Mouse (Mus musculus) G1E (cell line): ENCODE data around the gene Acss2. TPM values are rescaled to one million over a fixed set of nuclear protein-coding genes. Genes with fewer than 3 reads are reported as not detected.

Source experiments
- ATAC-seq: 2 replicates; pipeline ENCODE4 v1.8.0; 2016; ENCODE audit warnings: mild to moderate bottlenecking; ENCODE audit not compliant: insufficient number of reproducible peaks, poor library complexity, low FRiP score, severe bottlenecking; ENCODE audit errors: extremely low read depth
- DNase-seq: peaks from one replicate; pipeline ENCODE4 v3.0.0; 2012; ENCODE audit warnings: low spot score
- H3K27me3 ChIP-seq: 2 replicates; pipeline ENCODE4 v1.6.1; 2012; ENCODE audit warnings: mild to moderate bottlenecking, low read length, inconsistent platforms; ENCODE audit not compliant: insufficient read depth
- H3K36me3 ChIP-seq: replicated peaks from 2 replicates; pipeline ENCODE3; 2012; ENCODE audit warnings: mild to moderate bottlenecking, inconsistent platforms
- H3K4me1 ChIP-seq: 2 replicates; pipeline ENCODE4 v1.6.1; 2012; ENCODE audit warnings: low read depth, low read length, inconsistent platforms, mixed read lengths; ENCODE audit not compliant: insufficient read depth
- H3K4me3 ChIP-seq: 2 replicates; pipeline ENCODE4 v1.5.1; 2012; ENCODE audit warnings: low read depth, mild to moderate bottlenecking, inconsistent platforms, low read length, moderate library complexity, mixed read lengths
- H3K9me3 ChIP-seq: replicated peaks from 2 replicates; pipeline ENCODE4 v1.6.1; 2012; ENCODE audit warnings: inconsistent platforms
- CTCF ChIP-seq: IDR thresholded peaks from 2 replicates; pipeline ENCODE4 v1.5.1; 2012; ENCODE audit warnings: low read depth, low read length, inconsistent platforms, mixed read lengths
- GATA1 ChIP-seq: IDR thresholded peaks from 2 replicates; pipeline ENCODE4 v1.6.1; 2012; ENCODE audit warnings: borderline replicate concordance, low read length, inconsistent platforms, mixed read lengths
- GATA2 ChIP-seq: IDR thresholded peaks from 2 replicates; pipeline ENCODE4 v1.6.1; 2012; ENCODE audit warnings: low read depth, low read length, inconsistent platforms, borderline replicate concordance
- POLR2AphosphoS5 ChIP-seq: IDR thresholded peaks from 2 replicates; pipeline ENCODE4 v1.6.1; 2012; ENCODE audit warnings: low read depth, low read length, inconsistent platforms; ENCODE audit not compliant: insufficient replicate concordance
- TAL1 ChIP-seq: conservative IDR thresholded peaks from 2 replicates; pipeline ENCODE4 v1.6.1; 2012; ENCODE audit warnings: low read depth, low read length, inconsistent platforms, mixed read lengths
- polyA plus RNA-seq: library from polyadenylated mRNA; stranded (reverse); fragments of >175 nt; gene quantifications from 2 replicates; pipeline ENCODE4 v1.2.3, GENCODE M21; 2012
- total RNA-seq, 2 experiments: library from RNA; stranded (forward) in 1 of 2; stranded (reverse) in 1 of 2; fragments of 200-1000 nt in 1 of 2; fragments of >200 nt in 1 of 2; fragmentation: Nextera tagmentation in 1 of 2; gene quantifications; 2 replicates each; pipeline ENCODE4 v1.2.3; 2014 to 2017

The Acss2 gene
- total and polyA plus RNA-seq, 3 experiments, result 42.0 to 69.8 (median 66.9) TPM

- Histone ChIP-seq H3K4me1 (peaks cover 49% of the 10 kb centered on the region), H3K4me3 (no peak overlapping the region), H3K36me3 (no peaks in the 10 kb centered on the region), H3K27me3 (no peaks in the 10 kb centered on the region), H3K9me3 (peaks cover 9% of the 10 kb centered on the region)
- DNase-seq, result no peak
- TF ChIP-seq POLR2AphosphoS5 (no peak), TAL1 (no peak), GATA1 (no peak), CTCF (no peak), GATA2 (no peak)
- ATAC-seq, result no peak
These were observed 88.6 kb downstream of the Acss2 start for GRCm38 (mm10) chr2:155606360-155606759.

- peaks cover 9% of the 10 kb centered on the region for H3K9me3 ChIP-seq
- no peak for DNase-seq
- H3K36me3 ChIP-seq, result no peaks in the 10 kb centered on the region
- peaks cover 56% of the 10 kb centered on the region for H3K4me1 ChIP-seq
- H3K4me3 ChIP-seq, result no peak within 1 kb of the TSS
- TF ChIP-seq POLR2AphosphoS5 (no peak), GATA1 (no peak), GATA2 (no peak), TAL1 (no peak), CTCF (no peak)
- no peaks in the 10 kb centered on the region for H3K27me3 ChIP-seq
- ATAC-seq, result no peak
These were observed 93.2 kb downstream of the Acss2 start, which contains the start of gene Myh7b for GRCm38 (mm10) chr2:155610978-155611377. Gene Myh7b (plus strand): TSS chr2:155611212.

DNA sequence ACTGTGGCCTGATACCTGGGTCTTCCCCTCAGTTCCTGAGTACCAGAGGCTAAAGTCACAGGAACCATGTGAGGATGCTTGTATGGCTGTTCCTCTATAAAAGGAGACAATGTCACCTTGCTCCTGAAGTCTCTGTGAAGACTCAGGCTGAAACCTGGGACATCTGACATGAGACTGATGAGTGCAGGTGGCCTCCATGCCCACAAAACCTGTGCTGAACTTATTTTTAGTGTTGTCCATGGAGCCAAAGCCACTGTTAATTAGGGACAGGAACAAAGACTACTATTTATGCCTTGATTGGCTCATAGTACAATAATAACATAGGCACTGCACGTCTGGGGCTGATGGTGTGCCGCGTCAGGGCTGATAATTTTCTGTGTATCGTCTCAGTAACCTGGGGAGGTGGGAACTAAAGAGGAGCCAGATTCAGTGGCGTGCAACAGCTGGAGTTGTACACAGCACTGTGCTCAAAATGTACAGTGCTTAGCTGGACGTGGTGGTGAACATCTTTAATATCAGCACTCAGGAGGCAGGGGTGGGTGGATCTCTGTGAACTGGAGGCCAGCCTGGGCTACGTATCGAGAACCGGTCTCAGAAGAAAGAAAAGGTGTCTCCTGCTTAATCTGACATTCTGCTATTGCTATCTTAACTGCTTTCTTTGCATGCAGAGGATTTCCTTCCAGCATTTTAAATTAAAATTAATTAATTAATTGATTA lies 94.2 kb downstream of the Acss2 start:
- H3K27me3 ChIP-seq, result no peaks in the 10 kb centered on the region

DNA sequence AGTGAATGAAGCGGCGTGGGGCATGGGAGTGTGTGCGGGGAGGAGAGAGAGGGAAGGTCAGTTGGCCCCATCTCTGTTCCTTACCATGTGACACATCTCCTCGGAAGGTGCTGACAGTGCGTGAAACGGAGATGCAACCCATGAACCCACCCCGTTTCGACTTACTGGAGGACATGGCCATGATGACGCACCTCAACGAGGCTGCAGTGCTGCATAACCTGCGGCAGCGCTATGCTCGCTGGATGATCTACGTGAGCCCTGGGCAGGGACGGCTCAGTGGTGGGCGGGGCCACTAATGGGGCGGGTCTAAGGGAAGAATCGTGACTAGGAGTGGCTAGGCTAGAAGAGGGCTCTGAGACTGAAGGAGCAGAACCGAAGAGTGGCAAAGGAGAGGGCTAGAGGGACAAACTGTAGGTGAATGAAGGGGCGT lies 95.6 kb downstream of the Acss2 start:
- no peak for TF ChIP-seq POLR2AphosphoS5
- no peak for TF ChIP-seq GATA2
- TF ChIP-seq CTCF, result no peak; the same call in 1 of the 2 replicates
- TF ChIP-seq GATA1, result no peak
- Histone ChIP-seq H3K4me1 (peaks cover 63% of the 10 kb centered on the region), H3K9me3 (no peaks in the 10 kb centered on the region), H3K27me3 (no peaks in the 10 kb centered on the region), H3K36me3 (peaks cover under 1% of the 10 kb centered on the region), H3K4me3 (peak overlapping the region; percentile 75)
- DNase-seq, result peak; percentile 81
- peak; percentile 78 for ATAC-seq

More for the DNA sequence above, 94.2 kb downstream of the Acss2 start:
- no peak for TF ChIP-seq GATA2
- TF ChIP-seq CTCF, result no peak
- no peak for TF ChIP-seq TAL1
- no peak for TF ChIP-seq GATA1
- TF ChIP-seq POLR2AphosphoS5, result no peak
- peaks cover 53% of the 10 kb centered on the region for H3K4me1 ChIP-seq
- no peaks in the 10 kb centered on the region for H3K36me3 ChIP-seq
- H3K4me3 ChIP-seq, result no peak overlapping the region
- peaks cover 9% of the 10 kb centered on the region for H3K9me3 ChIP-seq
- ATAC-seq (no peak), DNase-seq (no peak)

- H3K36me3 ChIP-seq, result peaks cover 5% of the 10 kb centered on the region
- peak overlapping the region; percentile 75 for H3K4me3 ChIP-seq
- DNase-seq, result peak; percentile 47
- no peak for ATAC-seq
- H3K9me3 ChIP-seq, result no peaks in the 10 kb centered on the region
- TF ChIP-seq GATA1 (no peak), POLR2AphosphoS5 (no peak), CTCF (no peak), TAL1 (no peak), GATA2 (no peak)
- no peaks in the 10 kb centered on the region for H3K27me3 ChIP-seq
- peaks cover 69% of the 10 kb centered on the region for H3K4me1 ChIP-seq
These were observed 96.2 kb downstream of the Acss2 start for GRCm38 (mm10) chr2:155613953-155614352.

DNA sequence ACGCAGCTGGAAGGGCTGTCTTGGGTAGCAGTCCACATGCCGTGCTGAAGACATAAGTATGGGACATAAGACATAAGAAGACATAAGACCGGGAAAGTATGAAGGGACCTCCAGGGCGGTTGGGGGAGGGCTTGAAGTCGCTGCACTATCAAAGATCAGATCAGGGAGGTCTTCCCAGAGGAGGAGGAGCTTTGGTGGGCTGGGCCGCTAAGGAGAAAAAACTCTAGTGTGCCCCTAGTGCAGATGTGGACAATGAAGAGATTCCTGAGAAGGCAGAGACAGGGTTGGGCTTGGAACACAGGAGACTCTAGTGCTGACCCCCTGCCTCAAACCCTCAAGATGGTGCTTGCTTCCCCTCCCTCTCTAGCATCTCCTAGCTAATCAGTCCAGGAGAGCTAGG lies 99.2 kb downstream of the Acss2 start:
- H3K27me3 ChIP-seq, result peaks cover 14% of the 10 kb centered on the region
- ATAC-seq (no peak), DNase-seq (no peak)
- TF ChIP-seq POLR2AphosphoS5, result no peak
- TF ChIP-seq CTCF, result no peak
- TF ChIP-seq TAL1, result no peak
- TF ChIP-seq GATA2, result no peak
- no peak for TF ChIP-seq GATA1
- peaks cover 81% of the 10 kb centered on the region for H3K4me1 ChIP-seq
- H3K36me3 ChIP-seq, result peaks cover 5% of the 10 kb centered on the region
- no peaks in the 10 kb centered on the region for H3K9me3 ChIP-seq
- H3K4me3 ChIP-seq, result no peak overlapping the region
